Mouse (Mus musculus) liver, embryonic 14.5 days (tissue): ENCODE data around the gene Mfsd4a.

Experiments used
- CTCF ChIP-seq: IDR thresholded peaks from 2 replicates; pipeline ENCODE4 v1.5.1; 2016; ENCODE audit warnings: antibody characterized with exemption, low read depth, control low read depth
- EP300 ChIP-seq: IDR thresholded peaks from 2 replicates; pipeline ENCODE4 v1.6.1; 2016; ENCODE audit warnings: antibody characterized with exemption, low read depth

DNA sequence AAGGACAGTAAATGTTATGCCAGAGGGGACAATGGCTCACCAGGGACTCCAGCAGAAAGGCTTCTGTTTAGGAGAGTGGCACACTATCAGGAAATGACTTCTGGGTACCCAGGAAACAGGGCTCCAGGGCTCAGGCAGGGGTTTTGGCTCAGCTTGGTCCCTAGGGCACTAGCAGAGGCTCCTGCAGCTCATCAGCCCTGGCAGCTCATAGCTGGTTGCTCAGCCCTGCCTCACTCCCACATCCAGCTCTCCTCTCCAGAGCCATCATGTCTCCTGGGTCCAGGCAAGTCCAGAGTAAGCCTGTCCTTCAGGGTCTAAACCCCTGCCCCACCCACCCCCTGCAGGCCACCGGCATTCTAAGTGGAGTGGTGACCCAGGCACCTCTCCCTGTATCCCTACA is 43.5 kb upstream of the Mfsd4a start:
- TF ChIP-seq CTCF = no peak
- TF ChIP-seq EP300 = no peak
